12 mouse cellular contexts compared by ENCODE assay signal in genomic region chr4:45286318-45286717, GRCm38 (mm10). TPM values are rescaled to one million over a fixed set of nuclear protein-coding genes. Genes with fewer than 3 reads are reported as not detected.
DNase-seq lines count a peak whose midpoint lies in the region; ATAC-seq and TF ChIP-seq lines count a peak whose summit lies in the region.
"Had no signal": no experiment of that assay in that cellular context is flagged by ENCODE, and none has a peak within 500 bp of the region (broad histone marks: within the 10 kb centered on the region; RNA-seq: fewer than 3 reads in every experiment).

No protein-coding gene starts in this region.

- no peaks in the 10 kb centered on the region for H3K27me3 ChIP-seq in hindbrain, embryonic 12.5 days
- H3K27me3 ChIP-seq: stomach, embryonic 15.5 days had no signal

- no peak overlapping the region for H3K4me3 ChIP-seq in gastrocnemius, adult 2 months
- no peak overlapping the region for H3K4me3 ChIP-seq in hindbrain, embryonic 12.5 days
- H3K4me3 ChIP-seq: megakaryocyte, embryonic 14.5 days; stomach, embryonic 15.5 days had no signal

- no peak for DNase-seq in gastrocnemius, adult 2 months
- no peak for DNase-seq in gastrocnemius, postnatal 14 days
- DNase-seq in lung, postnatal 36 days = peak; percentile 10
- no peak for DNase-seq in lung, postnatal 25 days (ENCODE audit: low spot score)
- DNase-seq in MN1 (ENCODE audit: low spot score) = peak; percentile 36
- DNase-seq in mesoderm, embryonic 11.5 days (ENCODE audit: low read depth, low spot score) = peak; percentile 22
- no peak for DNase-seq in gastrocnemius, postnatal 10 days
- DNase-seq: cerebellum, adult 8-10 months; gastrocnemius, postnatal 36 days had no signal

- H3K9ac ChIP-seq in hindbrain, embryonic 12.5 days = no peak overlapping the region
- H3K9ac ChIP-seq: stomach, embryonic 15.5 days had no signal

- no peak for ATAC-seq in hindbrain, embryonic 12.5 days (ENCODE audit: low FRiP score)

- no peak overlapping the region for H3K4me2 ChIP-seq in hindbrain, embryonic 12.5 days (replicated peaks)
- H3K4me2 ChIP-seq: stomach, embryonic 15.5 days had no signal

- intact Hi-C loops in gastrocnemius, adult 2 months (cut with DNase I) = loop anchor here (5.0 kb wide), 1 partner anchor 326 kb away; no protein-coding TSS in a partner anchor
- intact Hi-C loops in gastrocnemius, postnatal 14 days (cut with DNase I; ENCODE audit: low total_unique reads) = no loop called here

- no peak overlapping the region for H3K27ac ChIP-seq in gastrocnemius, adult 2 months
- no peak overlapping the region for H3K27ac ChIP-seq in hindbrain, embryonic 12.5 days
- H3K27ac ChIP-seq: stomach, embryonic 15.5 days had no signal

- TF ChIP-seq CTCF in gastrocnemius, adult 2 months (IDR thresholded peaks at IDR 0.05) = peak; percentile 71

- no peaks in the 10 kb centered on the region for H3K36me3 ChIP-seq in hindbrain, embryonic 12.5 days
- H3K36me3 ChIP-seq: stomach, embryonic 15.5 days had no signal

- no peaks in the 10 kb centered on the region for H3K4me1 ChIP-seq in hindbrain, embryonic 12.5 days
- H3K4me1 ChIP-seq: megakaryocyte, embryonic 14.5 days; stomach, embryonic 15.5 days had no signal

- no peaks in the 10 kb centered on the region for H3K9me3 ChIP-seq in hindbrain, embryonic 12.5 days (replicated peaks)
- H3K9me3 ChIP-seq: megakaryocyte, embryonic 14.5 days; stomach, embryonic 15.5 days had no signal

- WGBS in hindbrain, embryonic 12.5 days = 44% methylated on average over 3 of the region's 3 CpGs

RNA-seq across cellular contexts. Expression of gene Trmt10b, which starts 10.6 kb away (rescaled TPM):
- 1 to 10 TPM; 4.1 to 6.1 TPM for total RNA-seq in gastrocnemius, adult 2 months (2021)
- total RNA-seq in gastrocnemius, postnatal 14 days (2021) = 1 to 10 TPM; 3.1 to 4.9 TPM
- total RNA-seq in gastrocnemius, postnatal 10 days (2021) = 1 to 10 TPM; 4.0 to 6.2 TPM
- polyA plus RNA-seq in hindbrain, embryonic 12.5 days (2016; fragmentation: Nextera tagmentation; extraction: Ambion mirVana) = 16.8 and 18.5 TPM in 2 replicates

RNA-seq across cellular contexts. Expression of gene Dcaf10, which starts 55.6 kb away (rescaled TPM):
- 10 to 100 TPM in 1 of 2 experiments, 1 to 10 TPM in 1; 7.5 to 10.9 TPM for total RNA-seq in gastrocnemius, adult 2 months (2021)
- 10 to 100 TPM; 11.9 to 12.2 TPM for total RNA-seq in gastrocnemius, postnatal 14 days (2021)
- 10 to 100 TPM; 16.5 to 17.8 TPM for total RNA-seq in gastrocnemius, postnatal 10 days (2021)
- polyA plus RNA-seq in hindbrain, embryonic 12.5 days (2016; fragmentation: Nextera tagmentation; extraction: Ambion mirVana) = 16.7 and 18.8 TPM in 2 replicates

RNA-seq across cellular contexts. Expression of gene Exosc3, which starts 56.2 kb away (rescaled TPM):
- 10 to 100 TPM; 11.2 to 16.3 TPM for total RNA-seq in gastrocnemius, adult 2 months (2021)
- 10 to 100 TPM in 1 of 2 experiments, 1 to 10 TPM in 1; 8.2 to 11.7 TPM for total RNA-seq in gastrocnemius, postnatal 14 days (2021)
- total RNA-seq in gastrocnemius, postnatal 10 days (2021) = 10 to 100 TPM; 11.5 to 12.1 TPM
- polyA plus RNA-seq in hindbrain, embryonic 12.5 days (2016; fragmentation: Nextera tagmentation; extraction: Ambion mirVana) = 64.4 and 67.8 TPM in 2 replicates

Comparison
In these comparisons a context has a peak if more than half of its experiments do, and no peak if none do; other contexts are left out.
1. DNase-seq: peak in lung, postnatal 36 days (single experiment), MN1 (single experiment) and mesoderm, embryonic 11.5 days (single experiment); none in gastrocnemius, adult 2 months (single experiment), gastrocnemius, postnatal 14 days (single experiment), lung, postnatal 25 days (single experiment) and gastrocnemius, postnatal 10 days (single experiment).